Mouse (Mus musculus) myocyte (in vitro differentiated cells): ENCODE results near the gene Kras. TPM values are rescaled to one million over a fixed set of nuclear protein-coding genes. Genes with fewer than 3 reads are reported as not detected.

Source experiments
- H3K27me3 ChIP-seq: one replicate; pipeline ENCODE4 v1.6.1; 2011; ENCODE audit not compliant: control insufficient read depth, insufficient read depth, insufficient read length
- H3K36me3 ChIP-seq: one replicate; pipeline ENCODE4 v1.6.1; 2011; ENCODE audit not compliant: control insufficient read depth, insufficient read depth
- H3K4me2 ChIP-seq: one replicate; pipeline ENCODE4 v1.6.1; 2011; ENCODE audit warnings: low read depth, control low read depth
- H3K4me3 ChIP-seq: one replicate; pipeline ENCODE4 v1.5.1; 2011; ENCODE audit warnings: mild to moderate bottlenecking, control low read depth, moderate library complexity
- H3K79me2 ChIP-seq: one replicate; pipeline ENCODE4 v1.6.1; 2011; ENCODE audit not compliant: control insufficient read depth, insufficient read depth
- H3ac ChIP-seq: one replicate; pipeline ENCODE4 v1.6.1; 2011; ENCODE audit not compliant: control insufficient read depth, insufficient read length
- CEBPB ChIP-seq: IDR thresholded peaks from 2 replicates; pipeline ENCODE4 v1.6.1; 2011; ENCODE audit warnings: mild to moderate bottlenecking, moderate library complexity; ENCODE audit not compliant: poor library complexity, insufficient read depth, severe bottlenecking
- E2F4 ChIP-seq: IDR thresholded peaks from one replicate; pipeline ENCODE4 v1.6.1; 2011; ENCODE audit warnings: mild to moderate bottlenecking, control low read depth, moderate library complexity; ENCODE audit not compliant: insufficient read depth
- MAX ChIP-seq: IDR thresholded peaks from one replicate; pipeline ENCODE4 v1.6.1; 2011; ENCODE audit warnings: low read depth, mild to moderate bottlenecking, control low read depth
- MYOD1 ChIP-seq, 3 experiments: IDR thresholded peaks; one replicate each; pipeline ENCODE4 v1.6.1; 2011; ENCODE audit warnings: control low read depth in 2 of 3, low read depth in 2 of 3, mild to moderate bottlenecking in 2 of 3, moderate library complexity in 1 of 3; ENCODE audit not compliant: insufficient read length in 2 of 3, control insufficient read depth in 1 of 3
- MYOG ChIP-seq, 3 experiments: IDR thresholded peaks; one replicate each; pipeline ENCODE4 v1.6.1; 2011; ENCODE audit warnings: control low read depth in 2 of 3, low read depth in 2 of 3, mild to moderate bottlenecking in 2 of 3; ENCODE audit not compliant: insufficient read length in 2 of 3, control insufficient read depth in 1 of 3, insufficient read depth in 1 of 3
- POLR2A ChIP-seq: IDR thresholded peaks from one replicate; pipeline ENCODE4 v1.6.1; 2011; ENCODE audit warnings: low read depth, mild to moderate bottlenecking, control low read depth, moderate library complexity; ENCODE audit not compliant: insufficient read length
- POLR2AphosphoS2 ChIP-seq: IDR thresholded peaks from one replicate; pipeline ENCODE4 v1.6.1; 2011; ENCODE audit warnings: low read depth, control low read depth; ENCODE audit not compliant: insufficient read length
- REST ChIP-seq: IDR thresholded peaks from one replicate; pipeline ENCODE4 v1.6.1; 2011; ENCODE audit warnings: mild to moderate bottlenecking, control low read depth, moderate library complexity; ENCODE audit not compliant: insufficient read depth, insufficient read length
- SRF ChIP-seq: IDR thresholded peaks from one replicate; pipeline ENCODE4 v1.6.1; 2011; ENCODE audit warnings: low read depth; ENCODE audit not compliant: control insufficient read depth, insufficient read length
- TCF12 ChIP-seq: IDR thresholded peaks from one replicate; pipeline ENCODE4 v1.6.1; 2011; ENCODE audit warnings: mild to moderate bottlenecking, control low read depth; ENCODE audit not compliant: poor library complexity, insufficient read depth, severe bottlenecking
- TCF3 ChIP-seq: IDR thresholded peaks from one replicate; pipeline ENCODE4 v1.6.1; 2011; ENCODE audit warnings: low read depth, control low read depth; ENCODE audit not compliant: insufficient read length
- USF1 ChIP-seq: IDR thresholded peaks from one replicate; pipeline ENCODE4 v1.6.1; 2011; ENCODE audit warnings: low read depth, mild to moderate bottlenecking, control low read depth, moderate library complexity
- polyA plus RNA-seq: library from polyadenylated mRNA; unstranded; fragments of >200 nt; fragmentation: generic; extraction: Trizol; gene quantifications from one replicate; pipeline ENCODE4 v1.2.1, GENCODE M21; 2012; ENCODE audit warnings: missing spikeins

Kras gene
- polyA plus RNA-seq, 1 experiment, result 15.8 TPM

- Histone ChIP-seq H3K36me3 (no peaks in the 10 kb centered on the region), H3K79me2 (no peaks in the 10 kb centered on the region), H3K27me3 (no peaks in the 10 kb centered on the region), H3K4me3 (no peak overlapping the region), H3K4me2 (no peak overlapping the region), H3ac (no peak overlapping the region)
- TF ChIP-seq MYOG (IDR thresholded peaks at IDR 0.05; ENCODE audit: control insufficient read depth in 1 of 3, insufficient read depth in 1 of 3, insufficient read length in 2 of 3, low read depth in 2 of 3) (no peak), POLR2A (no peak), TCF3 (no peak), REST (no peak), USF1 (no peak), CEBPB (no peak), POLR2AphosphoS2 (no peak), MYOD1 (IDR thresholded peaks at IDR 0.05; ENCODE audit: control insufficient read depth in 1 of 3, insufficient read length in 2 of 3, low read depth in 2 of 3) (no peak), SRF (no peak), E2F4 (no peak), TCF12 (no peak), MAX (no peak)
Measured at GRCm38 (mm10) chr6:145176474-145176873, 73.6 kb downstream of the Kras start.

DNA sequence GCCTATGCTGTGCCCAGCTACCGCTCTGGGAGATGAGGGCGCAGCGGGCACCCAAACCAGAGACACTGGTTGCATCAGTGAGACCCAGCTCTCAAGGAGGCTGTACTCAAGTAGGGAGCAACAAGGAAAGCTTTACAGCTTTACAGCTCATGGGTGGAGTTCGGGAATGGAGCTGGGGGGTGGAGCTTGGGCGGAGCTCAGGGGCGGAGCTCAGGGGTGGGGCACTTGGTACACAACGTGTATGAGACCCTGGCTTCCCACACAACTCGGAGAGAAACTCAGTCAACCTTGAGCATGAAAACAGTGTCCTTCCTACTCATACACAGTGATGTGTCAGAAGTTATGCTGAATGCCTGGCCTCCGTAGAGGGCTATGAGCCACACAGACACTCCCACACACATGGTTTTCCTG lies 74.5 kb downstream of the Kras start:
- Histone ChIP-seq H3K27me3 (no peaks in the 10 kb centered on the region), H3ac (no peak overlapping the region), H3K36me3 (no peaks in the 10 kb centered on the region), H3K79me2 (no peaks in the 10 kb centered on the region), H3K4me2 (no peak overlapping the region), H3K4me3 (no peak overlapping the region)
- no peak for TF ChIP-seq POLR2AphosphoS2

- H3K36me3 ChIP-seq, result no peaks in the 10 kb centered on the region
- no peak overlapping the region for H3ac ChIP-seq
- H3K79me2 ChIP-seq, result no peaks in the 10 kb centered on the region
- no peaks in the 10 kb centered on the region for H3K27me3 ChIP-seq
- peak overlapping the region; percentile 34 for H3K4me2 ChIP-seq
- TF ChIP-seq USF1, result no peak
- TF ChIP-seq MYOD1 (IDR thresholded peaks at IDR 0.05; ENCODE audit: control insufficient read depth in 1 of 3, insufficient read length in 2 of 3, low read depth in 2 of 3), result peak in 2 of 3 experiments; percentile 22 to 29
- no peak for TF ChIP-seq REST
- peak in 1 of 3 experiments; percentile 46 for TF ChIP-seq MYOG (IDR thresholded peaks at IDR 0.05; ENCODE audit: control insufficient read depth in 1 of 3, insufficient read depth in 1 of 3, insufficient read length in 2 of 3, low read depth in 2 of 3)
- no peak overlapping the region for H3K4me3 ChIP-seq
Measured at GRCm38 (mm10) chr6:145173781-145174191, 76.3 kb downstream of the Kras start.

- no peaks in the 10 kb centered on the region for H3K79me2 ChIP-seq
- no peak for TF ChIP-seq MAX
- TF ChIP-seq MYOG (IDR thresholded peaks at IDR 0.05; ENCODE audit: control insufficient read depth in 1 of 3, insufficient read depth in 1 of 3, insufficient read length in 2 of 3, low read depth in 2 of 3), result no peak
- no peak for TF ChIP-seq POLR2A
- no peak for TF ChIP-seq CEBPB
- no peak for TF ChIP-seq E2F4
- TF ChIP-seq POLR2AphosphoS2, result no peak
- TF ChIP-seq MYOD1 (IDR thresholded peaks at IDR 0.05; ENCODE audit: control insufficient read depth in 1 of 3, insufficient read length in 2 of 3, low read depth in 2 of 3), result no peak
- TF ChIP-seq TCF12, result no peak
- no peak for TF ChIP-seq TCF3
- no peak for TF ChIP-seq REST
- TF ChIP-seq SRF, result no peak
- TF ChIP-seq USF1, result no peak
- H3K36me3 ChIP-seq, result no peaks in the 10 kb centered on the region
- no peak overlapping the region for H3ac ChIP-seq
- H3K4me2 ChIP-seq, result no peak overlapping the region
- H3K4me3 ChIP-seq, result no peak overlapping the region
- H3K27me3 ChIP-seq, result peaks cover 3% of the 10 kb centered on the region
Measured at GRCm38 (mm10) chr6:145171892-145172606, 78.0 kb downstream of the Kras start.

Other genes with a start within 250 kb of the Kras start
- gene Bcat1, start 174.1 kb downstream of the Kras start, polyA plus RNA-seq, result 84.2 TPM
- 0.04 TPM for gene Lrmp, start 134.6 kb downstream of the Kras start, polyA plus RNA-seq
- 0.11 TPM for gene Casc1, start 39.2 kb downstream of the Kras start, polyA plus RNA-seq
- 10.0 TPM for gene Etfrf1, start 39.1 kb downstream of the Kras start, polyA plus RNA-seq